Mouse (Mus musculus): ENCODE measurements around the gene Wfdc12.

GRCm38 (mm10) chr2:164144541-164144940 is 45.9 kb downstream of the Wfdc12 start:
- TF ChIP-seq CTCF (IDR thresholded peaks at IDR 0.05; ENCODE audit: borderline replicate concordance, extremely low read depth, insufficient read depth, insufficient read length): no peak
- no peak for TF ChIP-seq POLR2A (IDR thresholded peaks at IDR 0.05; ENCODE audit: borderline replicate concordance, extremely low read depth, insufficient read depth, insufficient read length, poor library complexity, severe bottlenecking)
